Mouse (Mus musculus) limb, embryonic 11.5 days (tissue): ENCODE results near the gene Coro1c. TPM values are rescaled to one million over a fixed set of nuclear protein-coding genes. Genes with fewer than 3 reads are reported as not detected.
"Not testable (repeated sequence)": the region's sequence is repeated elsewhere in the genome, so short reads cannot be mapped to it uniquely, and the experiment has no call there.

ENCODE experiments used
- ATAC-seq: fragments of 200-750 bp; cut with Nextera tagmentation; 2 replicates; pipeline ENCODE4 v1.8.0; 2017; ENCODE audit warnings: low read depth; ENCODE audit not compliant: insufficient number of reproducible peaks, low FRiP score, low TSS enrichment
- DNase-seq: peaks from one replicate; pipeline ENCODE4 v3.0.0-alpha.2; 2015; ENCODE audit warnings: low spot score
- H3K27ac ChIP-seq: fragments of 300-500 bp; sonication (generic); replicated peaks from 2 replicates; pipeline ENCODE4 v1.5.1; 2014; ENCODE audit warnings: low read depth, mild to moderate bottlenecking, low read length
- H3K27me3 ChIP-seq: fragments of 300-500 bp; sonication (generic); 2 replicates; pipeline ENCODE4 v1.6.1; 2014; ENCODE audit warnings: mild to moderate bottlenecking, low read length, mixed read lengths; ENCODE audit not compliant: control insufficient read depth, insufficient read depth
- H3K36me3 ChIP-seq: fragments of 300-500 bp; sonication (generic); 2 replicates; pipeline ENCODE4 v1.6.1; 2014; ENCODE audit warnings: mild to moderate bottlenecking, low read length, moderate library complexity, mixed read lengths; ENCODE audit not compliant: control insufficient read depth, insufficient read depth
- H3K4me1 ChIP-seq: fragments of 300-500 bp; sonication (generic); 2 replicates; pipeline ENCODE4 v1.6.1; 2014; ENCODE audit warnings: low read length, mixed read lengths; ENCODE audit not compliant: control insufficient read depth, insufficient read depth
- H3K4me2 ChIP-seq: fragments of 300-500 bp; sonication (generic); 2 replicates; pipeline ENCODE4 v1.6.1; 2014; ENCODE audit warnings: low read depth, mild to moderate bottlenecking, moderate library complexity; ENCODE audit not compliant: severe bottlenecking
- H3K4me3 ChIP-seq: fragments of 300-500 bp; sonication (generic); 2 replicates; pipeline ENCODE4 v1.5.1; 2014; ENCODE audit warnings: low read depth, low read length
- H3K9ac ChIP-seq: fragments of 300-500 bp; sonication (generic); 2 replicates; pipeline ENCODE4 v1.6.1; 2014; ENCODE audit warnings: mild to moderate bottlenecking, low read length
- H3K9me3 ChIP-seq: fragments of 300-500 bp; sonication (generic); 2 replicates; pipeline ENCODE4 v1.6.1; 2016; ENCODE audit warnings: low read length; ENCODE audit not compliant: control insufficient read depth
- WGBS: fragments of 180-500 bp; shearing (Covaris S2); extraction: QIAGEN DNeasy Blood & Tissue Kit; methylation state at CpG from one replicate; pipeline ENCODE4 v1.1.7; 2014; 5-methylcytosine and 5-hydroxymethylcytosine counted together
- polyA plus RNA-seq: library from polyadenylated mRNA; unstranded; fragments of >200 nt; fragmentation: Nextera tagmentation; extraction: Ambion mirVana; gene quantifications from 2 replicates; pipeline ENCODE4 v1.2.1, GENCODE M21; 2014

Coro1c gene
- polyA plus RNA-seq, 1 experiment from 2014 or later = 94.9 TPM

GRCm38 (mm10) chr5:113815638-113816152 lies 92.9 kb downstream of the Coro1c start:
- Histone ChIP-seq H3K9me3 (no peaks in the 10 kb centered on the region), H3K4me1 (peaks cover 2% of the 10 kb centered on the region; the same call in 1 of the 2 replicates), H3K9ac (peak overlapping the region; percentile 24; the same call in 1 of the 2 replicates), H3K36me3 (no peaks in the 10 kb centered on the region), H3K27ac (no peak overlapping the region), H3K4me3 (no peak overlapping the region), H3K4me2 (no peak overlapping the region; the same call in 1 of the 2 replicates), H3K27me3 (no peaks in the 10 kb centered on the region)
- 15% methylated on average over 15 of the region's 15 CpGs for WGBS
- DNase-seq (peak; percentile 94), ATAC-seq (no peak)

DNA sequence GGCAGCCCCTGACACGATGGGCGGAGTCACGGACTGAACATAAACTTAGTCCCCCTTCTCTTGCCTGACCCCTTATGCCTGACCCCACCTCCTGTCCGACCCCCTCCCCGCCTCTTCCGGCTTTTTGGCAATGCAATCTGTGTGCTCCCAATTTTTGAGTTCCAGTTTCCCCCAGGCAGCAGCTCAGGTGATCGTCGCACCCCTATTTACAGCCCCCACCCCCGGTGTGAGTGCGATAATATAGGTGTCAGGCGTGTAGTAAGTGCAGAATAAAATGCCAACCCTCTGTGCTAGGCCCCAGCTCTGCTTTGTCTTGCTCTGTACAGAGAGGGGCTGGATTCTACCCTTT lies 93.5 kb downstream of the Coro1c start:
- WGBS = 57% methylated on average over 11 of the region's 11 CpGs
- Histone ChIP-seq H3K4me3 (no peak overlapping the region), H3K9ac (no peak overlapping the region), H3K36me3 (no peaks in the 10 kb centered on the region), H3K4me2 (no peak overlapping the region), H3K27ac (no peak overlapping the region), H3K27me3 (no peaks in the 10 kb centered on the region), H3K4me1 (peaks cover 2% of the 10 kb centered on the region; the same call in 1 of the 2 replicates), H3K9me3 (no peaks in the 10 kb centered on the region)
- DNase-seq (no peak), ATAC-seq (no peak)

DNA sequence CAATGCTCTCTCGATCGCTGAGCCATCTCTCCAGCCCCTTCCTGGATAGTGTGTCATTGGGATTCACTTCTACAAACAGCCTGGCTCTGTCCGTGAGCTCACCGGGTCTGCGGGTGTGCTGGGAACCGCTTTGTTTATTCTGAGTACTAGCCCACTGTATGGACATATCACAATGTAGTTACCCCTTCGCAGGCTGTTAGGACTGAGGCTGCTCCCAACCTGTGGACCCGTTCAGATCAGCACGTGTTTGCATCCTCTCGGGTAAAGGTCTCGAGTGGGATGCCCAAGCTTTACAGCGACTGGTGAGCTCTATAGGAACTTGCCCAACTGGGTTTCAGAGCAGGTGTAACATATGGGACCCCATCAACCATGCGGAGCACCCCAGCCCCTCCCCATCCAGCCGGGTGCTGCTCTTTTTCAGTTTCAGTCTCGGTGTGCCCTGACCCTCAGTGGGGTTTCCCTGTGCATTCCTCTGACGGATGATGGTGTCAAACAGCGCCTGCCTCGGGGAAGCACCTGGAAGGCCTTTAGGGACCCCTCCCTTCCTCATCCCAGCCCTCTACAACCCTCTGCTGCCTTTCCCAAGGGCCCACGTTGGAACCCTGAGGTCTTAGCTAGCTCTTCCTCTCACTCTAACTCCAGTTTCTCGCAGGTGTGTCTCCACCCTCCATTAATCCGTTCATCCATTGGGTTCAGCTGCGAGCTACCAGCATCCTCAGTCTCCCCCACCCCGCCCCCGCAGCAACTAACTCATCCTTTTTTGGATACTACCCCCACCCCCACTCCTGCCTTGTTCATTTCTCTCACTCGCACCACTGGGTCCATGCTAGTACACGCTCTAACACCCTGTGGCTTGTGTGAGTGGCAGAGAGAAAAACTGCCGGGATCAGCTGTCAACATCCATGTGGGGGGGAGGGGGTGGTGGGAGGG lies 94.2 kb downstream of the Coro1c start:
- no peaks in the 10 kb centered on the region for H3K9me3 ChIP-seq
- ATAC-seq = no peak
- H3K4me2 ChIP-seq = no peak overlapping the region
- peaks cover 2% of the 10 kb centered on the region; the same call in 1 of the 2 replicates for H3K4me1 ChIP-seq
- no peaks in the 10 kb centered on the region for H3K36me3 ChIP-seq
- no peaks in the 10 kb centered on the region for H3K27me3 ChIP-seq
- 38% methylated on average over 27 of the region's 27 CpGs for WGBS
- no peak overlapping the region for H3K9ac ChIP-seq
- no peak overlapping the region for H3K4me3 ChIP-seq
- no peak for DNase-seq
- no peak overlapping the region for H3K27ac ChIP-seq

GRCm38 (mm10) chr5:113813608-113814007 lies 95.0 kb downstream of the Coro1c start:
- DNase-seq = no peak
- no peak for ATAC-seq
- WGBS = 23% methylated on average over 9 of the region's 9 CpGs
- H3K4me2 ChIP-seq = no peak overlapping the region
- no peaks in the 10 kb centered on the region for H3K9me3 ChIP-seq
- H3K27ac ChIP-seq = no peak overlapping the region
- peaks cover 8% of the 10 kb centered on the region; the same call in 1 of the 2 replicates for H3K4me1 ChIP-seq
- H3K4me3 ChIP-seq = no peak overlapping the region
- H3K36me3 ChIP-seq = no peaks in the 10 kb centered on the region
- H3K27me3 ChIP-seq = no peaks in the 10 kb centered on the region
- no peak overlapping the region for H3K9ac ChIP-seq

GRCm38 (mm10) chr5:113812638-113813037 lies 95.9 kb downstream of the Coro1c start:
- DNase-seq = no peak
- WGBS = 95% methylated on average over 2 of the region's 2 CpGs

GRCm38 (mm10) chr5:113811824-113812420 lies 96.6 kb downstream of the Coro1c start:
- H3K27me3 ChIP-seq, DNase-seq: not testable (repeated sequence)

More at GRCm38 (mm10) chr5:113812638-113813037, 95.9 kb downstream of the Coro1c start:
- H3K4me1 ChIP-seq = peaks cover 16% of the 10 kb centered on the region
- H3K27ac ChIP-seq = no peak overlapping the region
- ATAC-seq = no peak
- H3K36me3 ChIP-seq = no peaks in the 10 kb centered on the region
- no peak overlapping the region for H3K4me3 ChIP-seq
- no peaks in the 10 kb centered on the region for H3K27me3 ChIP-seq
- H3K9ac ChIP-seq = no peak overlapping the region
- no peak overlapping the region for H3K4me2 ChIP-seq
- no peaks in the 10 kb centered on the region for H3K9me3 ChIP-seq

DNA sequence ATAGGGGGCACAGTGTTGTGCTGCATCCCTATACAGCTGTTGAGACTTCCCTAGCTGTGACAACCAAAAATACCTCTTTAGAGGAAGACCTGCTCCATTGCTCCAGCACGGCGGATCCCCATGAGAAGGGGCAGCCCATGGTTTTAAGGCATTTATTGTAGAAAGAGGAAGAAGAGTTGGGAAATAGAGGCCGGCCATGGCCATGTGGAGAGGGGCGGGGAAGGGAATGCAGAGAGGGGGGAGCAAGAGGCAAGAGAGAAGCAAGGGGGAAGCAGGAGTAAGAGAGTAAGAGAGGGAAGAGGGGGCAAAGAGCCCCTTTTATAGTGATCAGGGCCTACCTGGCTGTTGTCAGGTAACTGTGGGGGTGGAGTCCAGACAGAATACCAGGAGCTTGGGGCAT lies 98.4 kb downstream of the Coro1c start:
- Histone ChIP-seq H3K4me2 (no peak overlapping the region), H3K27ac (no peak overlapping the region), H3K27me3 (no peaks in the 10 kb centered on the region), H3K4me3 (no peak overlapping the region), H3K4me1 (peaks cover 30% of the 10 kb centered on the region), H3K36me3 (no peaks in the 10 kb centered on the region), H3K9ac (no peak overlapping the region), H3K9me3 (no peaks in the 10 kb centered on the region)
- DNase-seq = no peak
- no peak for ATAC-seq
- WGBS = 88% methylated on average over 4 of the region's 4 CpGs

More at GRCm38 (mm10) chr5:113811824-113812420, 96.6 kb downstream of the Coro1c start:
- 19% methylated on average over 11 of the region's 12 CpGs for WGBS
- H3K9me3 ChIP-seq, H3K4me2 ChIP-seq, H3K36me3 ChIP-seq, ATAC-seq, H3K27ac ChIP-seq, H3K4me3 ChIP-seq, H3K9ac ChIP-seq: not testable (repeated sequence)
- peaks cover 23% of the 10 kb centered on the region for H3K4me1 ChIP-seq

GRCm38 (mm10) chr5:113808177-113808576 lies 100.4 kb downstream of the Coro1c start:
- DNase-seq = peak; percentile 78
- Histone ChIP-seq H3K36me3 (no peaks in the 10 kb centered on the region), H3K4me3 (no peak overlapping the region), H3K9ac (no peak overlapping the region), H3K4me2 (no peak overlapping the region; the same call in 1 of the 2 replicates), H3K27me3 (no peaks in the 10 kb centered on the region), H3K9me3 (no peaks in the 10 kb centered on the region), H3K4me1 (peaks cover 39% of the 10 kb centered on the region), H3K27ac (peak overlapping the region; percentile 57; the same call in 1 of the 2 replicates)
- peak; percentile 67 for ATAC-seq
- 3% methylated on average over 2 of the region's 2 CpGs for WGBS
